Mouse (Mus musculus) erythroblast, adult 5-6 weeks (primary cell): ENCODE data around the gene 5730480H06Rik. TPM values are rescaled to one million over a fixed set of nuclear protein-coding genes. Genes with fewer than 3 reads are reported as not detected.

Experiments used
- ATAC-seq: replicated peaks from 2 replicates; pipeline ENCODE4 v1.8.0; 2016; ENCODE audit warnings: moderate number of reproducible peaks, mild to moderate bottlenecking, moderate TSS enrichment, inconsistent platforms; ENCODE audit not compliant: poor library complexity, low FRiP score, severe bottlenecking
- total RNA-seq, 2 experiments: library from RNA; stranded (forward) in 1 of 2; stranded (reverse) in 1 of 2; fragments of 150-400 nt in 1 of 2; fragments of 200-764, 138-1000 nt in 1 of 2; gene quantifications; 2 replicates each; pipeline versions ENCODE4 v1.2.3 to v1.2.4; 2015 to 2017; ENCODE audit warnings: low replicate concordance in 2 of 2

Gene 5730480H06Rik
- total RNA-seq (2015; ENCODE audit: low replicate concordance) (9.2 and 18.4 TPM in 2 replicates), total RNA-seq (2017; ENCODE audit: low replicate concordance) (0.84 and 1.1 TPM in 2 replicates)

- no peak for ATAC-seq
Observed at GRCm38 (mm10) chr5:48327652-48328051, at the start of gene 5730480H06Rik. Gene 5730480H06Rik (plus strand): TSS chr5:48327952.

DNA sequence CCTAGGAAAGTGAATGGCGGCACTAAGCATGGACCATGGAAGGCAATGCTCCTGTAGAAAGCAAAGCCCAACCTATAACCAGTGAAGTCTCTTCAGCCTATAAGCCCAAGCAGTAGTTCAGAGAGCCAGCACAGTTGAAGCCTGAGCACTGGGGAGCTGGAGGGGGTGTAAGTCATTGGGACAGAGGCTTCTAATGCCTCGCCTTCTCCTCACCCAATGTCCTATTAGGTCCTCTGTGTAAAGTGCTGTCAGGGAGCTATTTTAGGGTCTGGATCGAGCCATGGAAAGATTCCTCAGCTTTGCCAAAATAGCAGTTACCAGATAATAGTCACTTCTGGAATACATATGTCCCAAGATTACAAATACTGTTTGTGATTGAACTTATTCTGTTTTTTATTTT lies 26.6 kb upstream of the 5730480H06Rik start:
- ATAC-seq, result no peak

- ATAC-seq, result no peak
Observed at GRCm38 (mm10) chr5:48315057-48315602, 12.6 kb upstream of the 5730480H06Rik start.

DNA sequence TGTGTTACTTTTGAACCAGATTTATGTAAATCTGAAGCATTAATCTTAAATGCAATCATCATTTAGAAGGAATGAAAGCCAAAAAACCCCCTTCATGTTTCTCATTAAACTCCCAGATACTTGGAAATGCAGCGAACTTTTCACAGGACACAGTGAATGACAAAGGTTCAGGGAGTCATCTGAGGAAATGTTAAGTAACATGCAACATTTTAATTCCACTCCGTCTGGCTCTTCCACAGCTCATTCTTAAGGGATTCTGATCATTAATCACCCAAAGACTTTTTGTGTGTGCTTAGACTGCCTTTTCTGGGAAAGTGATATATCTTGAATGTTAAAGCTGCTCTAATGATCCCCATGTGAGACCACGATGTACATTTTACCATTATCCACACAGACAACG lies 7.2 kb upstream of the 5730480H06Rik start:
- no peak for ATAC-seq

- no peak for ATAC-seq
Observed at GRCm38 (mm10) chr5:48326221-48326620, 1.5 kb upstream of the 5730480H06Rik start.

DNA sequence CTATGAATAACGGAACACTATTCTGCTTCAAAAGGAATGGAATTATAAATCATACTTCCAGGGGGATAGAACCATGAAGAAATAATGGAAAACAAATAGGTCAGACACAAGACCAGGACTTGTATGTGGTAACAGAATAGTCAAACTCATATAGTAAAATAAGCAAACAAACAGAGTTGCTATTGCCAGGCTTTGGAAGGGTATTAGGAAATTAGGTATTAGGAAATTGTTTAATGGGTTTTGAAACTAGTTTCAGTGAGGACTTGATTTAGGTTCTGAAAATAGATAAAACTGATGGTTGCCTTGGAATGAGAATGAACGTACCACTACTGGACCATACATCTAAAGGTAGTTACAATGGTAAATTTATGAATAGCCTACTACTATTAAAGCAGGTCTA lies 2.0 kb downstream of the 5730480H06Rik start:
- no peak for ATAC-seq

DNA sequence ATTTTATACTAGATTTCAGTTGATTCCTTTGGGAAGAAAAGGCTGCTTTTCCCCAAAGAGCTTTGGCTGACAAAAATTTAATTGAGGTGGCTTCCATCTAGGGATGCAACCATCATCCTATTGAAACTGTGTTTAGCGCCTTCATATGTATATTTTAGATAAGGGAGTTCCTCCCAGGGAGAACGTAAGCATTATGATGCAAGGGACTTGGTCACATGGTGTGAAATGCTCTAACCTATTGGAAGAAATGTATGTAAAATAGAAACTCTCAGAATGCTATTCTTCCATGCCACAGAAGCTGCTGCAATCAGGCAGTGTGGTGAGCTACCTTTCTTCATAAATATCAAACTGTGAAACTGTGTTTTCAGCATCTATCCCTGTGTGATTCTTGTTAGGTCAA lies 3.1 kb downstream of the 5730480H06Rik start:
- no peak for ATAC-seq

DNA sequence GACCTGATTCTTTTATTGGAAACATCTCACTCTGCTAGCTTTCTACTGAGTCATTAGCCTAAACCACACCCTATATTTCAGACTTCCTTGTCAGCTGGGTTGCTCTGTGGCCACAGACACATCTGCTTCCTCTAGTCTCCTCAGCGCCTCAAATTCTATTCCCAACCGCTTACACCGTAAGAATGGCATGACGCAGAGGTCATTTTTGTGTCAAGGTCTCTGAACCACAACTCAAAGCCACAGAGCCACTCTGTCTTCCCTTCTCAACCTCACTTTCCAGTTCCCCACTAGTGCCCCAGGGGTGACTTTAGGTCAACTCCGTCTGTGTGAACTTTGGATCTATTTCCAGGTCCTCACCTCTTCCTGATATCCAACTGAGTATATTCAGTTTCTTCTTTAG lies 3.7 kb downstream of the 5730480H06Rik start:
- no peak for ATAC-seq

DNA sequence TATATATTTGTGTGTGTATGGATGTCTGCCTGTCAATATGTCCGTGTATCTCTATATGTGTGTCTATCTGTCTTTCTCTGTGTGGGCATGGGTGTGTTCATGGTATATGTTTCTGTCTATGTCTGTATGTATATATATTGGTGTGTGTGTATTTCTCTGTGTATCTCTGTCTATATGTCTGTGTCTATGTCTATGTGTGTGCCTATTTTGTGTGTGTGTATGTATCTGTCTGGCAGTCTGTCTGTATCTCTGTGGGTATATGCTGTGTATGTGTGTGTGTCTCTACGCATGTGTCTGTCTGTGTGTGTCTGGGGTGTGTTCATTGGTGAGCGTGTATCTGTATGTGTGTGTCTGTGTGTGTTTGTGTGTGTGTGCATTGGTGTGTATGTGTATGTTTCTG lies 5.7 kb downstream of the 5730480H06Rik start:
- ATAC-seq, result no peak

DNA sequence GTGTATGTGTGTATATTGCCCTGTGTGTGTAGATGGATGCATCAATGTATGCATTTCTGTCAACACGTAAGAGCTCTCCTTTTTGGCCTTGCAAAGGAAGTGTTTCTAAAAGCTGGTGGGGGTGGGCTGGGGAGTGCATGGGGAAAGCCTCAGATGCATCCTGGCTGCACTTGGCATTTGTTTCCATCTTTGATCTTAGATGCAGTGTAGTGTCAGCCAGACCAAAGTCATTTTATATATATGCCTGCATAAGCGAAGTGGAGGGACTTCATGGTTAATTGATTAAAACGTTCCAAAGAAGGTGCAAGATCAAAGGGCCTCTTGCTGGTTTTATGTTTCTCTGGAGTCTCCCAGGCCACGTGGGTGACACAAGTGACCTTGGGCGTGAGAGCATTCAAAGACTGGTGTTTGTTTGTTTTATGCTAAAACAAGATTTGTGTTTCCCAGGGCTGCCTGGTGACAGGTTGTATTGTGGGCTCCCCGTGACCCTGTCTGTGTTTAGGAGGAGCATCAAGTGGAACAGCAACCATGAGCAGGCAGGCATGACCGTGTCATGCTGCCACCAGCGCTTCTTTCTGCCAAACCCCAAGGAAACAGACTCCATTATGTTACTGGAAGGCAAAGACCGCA lies 6.2 kb downstream of the 5730480H06Rik start:
- no peak for ATAC-seq

GRCm38 (mm10) chr5:48340808-48341433 lies 13.2 kb downstream of the 5730480H06Rik start:
- no peak for ATAC-seq

DNA sequence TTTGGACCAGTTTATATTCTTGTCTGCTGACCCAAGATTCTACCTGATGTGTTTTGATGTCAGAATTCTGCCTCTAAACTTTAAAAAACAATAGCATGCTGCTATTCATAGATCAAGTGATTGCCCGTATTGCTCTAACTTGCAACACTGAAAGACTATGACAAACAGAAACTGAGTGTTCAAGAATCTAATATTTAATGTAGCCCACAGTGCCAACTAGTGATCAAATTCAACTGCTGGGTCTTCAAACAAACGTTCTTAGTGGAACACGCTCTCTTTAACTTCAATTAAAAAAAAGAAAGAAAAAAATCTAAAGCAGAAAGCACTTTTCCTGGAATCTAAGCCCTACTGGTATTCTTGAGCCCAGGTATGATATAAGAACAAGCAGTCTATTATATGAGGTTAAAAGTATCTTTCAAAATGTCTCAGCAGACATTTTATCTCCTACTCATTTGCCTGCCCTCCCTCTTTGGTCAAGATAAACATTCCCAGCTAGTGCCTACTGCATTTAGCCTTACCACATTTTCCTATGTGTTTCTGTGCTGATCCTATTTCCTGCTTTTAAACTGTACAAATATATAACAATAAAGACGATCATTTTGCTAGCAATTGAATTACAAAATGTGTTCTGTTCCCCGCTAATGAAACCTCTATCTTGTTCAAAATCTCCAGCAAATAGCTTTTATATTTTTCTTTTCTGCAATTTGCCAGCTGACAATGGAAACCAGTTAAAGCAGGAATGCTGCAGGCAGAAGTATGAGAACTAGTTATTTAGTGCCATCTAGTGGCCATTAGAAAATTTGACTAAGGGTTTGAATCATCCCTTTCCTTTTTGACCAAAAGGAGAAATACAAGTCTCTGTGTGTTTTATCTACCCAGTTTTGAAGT lies 17.6 kb downstream of the 5730480H06Rik start:
- no peak for ATAC-seq

GRCm38 (mm10) chr5:48345983-48346648 lies 18.4 kb downstream of the 5730480H06Rik start:
- ATAC-seq, result no peak

GRCm38 (mm10) chr5:48349309-48349708 lies 21.6 kb downstream of the 5730480H06Rik start:
- no peak for ATAC-seq

DNA sequence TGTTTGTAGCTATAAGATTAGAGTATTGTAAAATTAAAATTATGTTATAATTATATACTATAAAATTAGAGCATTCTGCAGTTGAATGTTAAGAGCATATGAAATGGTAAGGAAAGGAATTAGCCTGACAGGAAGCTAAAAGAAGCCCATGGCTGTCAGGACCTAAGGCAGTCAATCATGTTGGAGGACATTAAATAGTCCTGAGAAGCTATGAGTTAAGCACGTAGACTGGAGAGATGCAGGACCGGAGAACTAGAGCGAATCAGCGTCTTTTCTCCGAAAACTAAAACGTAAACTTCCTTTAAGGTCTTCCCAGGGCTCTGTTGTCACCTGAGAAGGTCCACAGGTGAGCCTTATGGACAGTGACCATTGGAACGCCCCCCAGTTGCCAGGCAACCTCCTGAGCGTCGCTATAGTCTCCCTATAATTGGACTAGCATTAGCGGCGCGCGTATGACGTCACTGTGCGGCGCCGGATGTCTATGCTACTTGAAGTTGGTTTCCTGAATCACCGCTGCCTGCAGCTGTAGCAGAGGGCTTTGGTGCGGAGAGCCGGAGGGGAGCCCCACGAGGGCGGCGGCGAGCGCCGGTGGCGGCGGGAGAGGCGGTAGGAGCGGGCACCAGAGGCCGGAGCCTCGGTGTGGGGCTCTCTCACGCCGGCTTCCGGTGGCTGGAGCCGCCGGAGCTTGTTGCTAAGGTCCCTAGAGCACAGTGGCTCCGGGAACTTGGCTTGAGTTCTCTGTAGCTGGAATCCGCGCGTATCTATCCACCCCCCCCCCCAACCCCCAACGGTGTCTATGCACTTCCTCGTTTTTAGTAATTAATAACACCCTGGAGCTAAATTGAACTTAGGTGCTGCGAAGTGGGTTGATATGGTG lies 44.4 kb downstream of the 5730480H06Rik start:
- peak; percentile 99 for ATAC-seq

GRCm38 (mm10) chr5:48402497-48402896 lies 74.7 kb downstream of the 5730480H06Rik start:
- ATAC-seq, result no peak

- no peak for ATAC-seq
Observed at GRCm38 (mm10) chr5:48408276-48408675, 80.5 kb downstream of the 5730480H06Rik start.

GRCm38 (mm10) chr5:48410348-48410747 lies 82.6 kb downstream of the 5730480H06Rik start:
- ATAC-seq, result no peak

DNA sequence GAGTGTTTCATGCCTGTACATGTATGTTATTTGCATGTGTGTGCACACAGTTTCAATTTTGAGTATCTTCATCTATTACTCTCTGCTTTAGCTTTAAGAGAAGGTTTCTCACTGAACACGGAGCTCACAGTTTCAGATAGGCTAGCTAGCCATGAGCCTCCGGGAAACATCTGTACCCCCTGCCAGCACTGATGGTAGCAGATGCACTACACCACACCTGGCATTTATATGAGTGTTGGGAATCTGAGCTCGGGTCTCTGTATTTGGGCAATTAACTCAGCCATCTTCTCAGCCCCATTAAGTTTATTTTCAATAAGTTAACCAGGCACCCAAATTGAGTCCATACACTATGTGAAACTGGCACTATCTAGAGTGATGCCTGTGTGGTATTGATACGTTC lies 83.7 kb downstream of the 5730480H06Rik start:
- ATAC-seq, result no peak
